Mouse (Mus musculus): ENCODE measurements around the gene Cdk11b. TPM values are rescaled to one million over a fixed set of nuclear protein-coding genes. Genes with fewer than 3 reads are reported as not detected.

The Cdk11b gene
- polyA plus RNA-seq, 1 experiment = 47.7 TPM

DNA sequence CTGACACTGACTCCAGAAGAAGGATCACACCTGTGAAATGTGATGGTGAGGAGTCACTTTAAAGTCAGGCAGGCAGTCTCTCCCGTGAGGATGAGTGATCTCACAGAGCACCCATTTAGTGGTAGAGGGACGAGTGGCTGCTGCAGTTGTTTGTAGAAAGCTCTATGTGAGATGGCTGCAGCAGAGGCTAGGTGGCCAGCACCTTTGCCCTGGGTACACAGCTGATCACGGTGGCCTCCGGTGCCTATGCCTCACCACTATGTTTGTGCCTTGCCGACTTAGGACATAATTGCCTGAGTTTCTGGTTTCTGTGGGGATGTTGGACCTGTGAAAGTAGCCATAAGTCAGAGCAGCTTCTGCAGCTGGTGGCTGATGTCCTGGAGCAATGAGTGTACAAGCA, 46.9 kb upstream of the Cdk11b start:
- H3K27me3 ChIP-seq (ENCODE audit: control insufficient read depth, insufficient read depth, insufficient read length) = no peaks in the 10 kb centered on the region
- no peak for TF ChIP-seq REST (IDR thresholded peaks at IDR 0.05; ENCODE audit: insufficient read depth, insufficient read length)
- TF ChIP-seq USF1 (IDR thresholded peaks at IDR 0.05; ENCODE audit: low read depth) = no peak
- no peak for TF ChIP-seq E2F4 (IDR thresholded peaks at IDR 0.05; ENCODE audit: insufficient read depth)
- TF ChIP-seq MYOD1 (IDR thresholded peaks at IDR 0.05; ENCODE audit: control insufficient read depth in 1 of 3, insufficient read length in 2 of 3, low read depth in 2 of 3) = no peak
- no peak for TF ChIP-seq CEBPB (IDR thresholded peaks at IDR 0.05; ENCODE audit: insufficient read depth, poor library complexity, severe bottlenecking)
- TF ChIP-seq MAX (IDR thresholded peaks at IDR 0.05; ENCODE audit: low read depth) = no peak
- TF ChIP-seq MYOG (IDR thresholded peaks at IDR 0.05; ENCODE audit: control insufficient read depth in 1 of 3, insufficient read depth in 1 of 3, insufficient read length in 2 of 3, low read depth in 2 of 3) = no peak
- no peak for TF ChIP-seq SRF (IDR thresholded peaks at IDR 0.05; ENCODE audit: control insufficient read depth, insufficient read length, low read depth)
- no peak for TF ChIP-seq TCF3 (IDR thresholded peaks at IDR 0.05; ENCODE audit: insufficient read length, low read depth)
- TF ChIP-seq POLR2A (IDR thresholded peaks at IDR 0.05; ENCODE audit: insufficient read length, low read depth) = no peak
- no peak for TF ChIP-seq POLR2AphosphoS2 (IDR thresholded peaks at IDR 0.05; ENCODE audit: insufficient read length, low read depth)
- TF ChIP-seq TCF12 (IDR thresholded peaks at IDR 0.05; ENCODE audit: insufficient read depth, poor library complexity, severe bottlenecking) = no peak
- peaks cover 16% of the 10 kb centered on the region for H3K36me3 ChIP-seq (ENCODE audit: control insufficient read depth, insufficient read depth)
- no peak overlapping the region for H3K4me3 ChIP-seq
- no peak overlapping the region for H3ac ChIP-seq (ENCODE audit: control insufficient read depth, insufficient read length)
- H3K4me2 ChIP-seq (ENCODE audit: low read depth) = no peak overlapping the region
- H3K79me2 ChIP-seq (ENCODE audit: control insufficient read depth, insufficient read depth) = peaks cover 35% of the 10 kb centered on the region

DNA sequence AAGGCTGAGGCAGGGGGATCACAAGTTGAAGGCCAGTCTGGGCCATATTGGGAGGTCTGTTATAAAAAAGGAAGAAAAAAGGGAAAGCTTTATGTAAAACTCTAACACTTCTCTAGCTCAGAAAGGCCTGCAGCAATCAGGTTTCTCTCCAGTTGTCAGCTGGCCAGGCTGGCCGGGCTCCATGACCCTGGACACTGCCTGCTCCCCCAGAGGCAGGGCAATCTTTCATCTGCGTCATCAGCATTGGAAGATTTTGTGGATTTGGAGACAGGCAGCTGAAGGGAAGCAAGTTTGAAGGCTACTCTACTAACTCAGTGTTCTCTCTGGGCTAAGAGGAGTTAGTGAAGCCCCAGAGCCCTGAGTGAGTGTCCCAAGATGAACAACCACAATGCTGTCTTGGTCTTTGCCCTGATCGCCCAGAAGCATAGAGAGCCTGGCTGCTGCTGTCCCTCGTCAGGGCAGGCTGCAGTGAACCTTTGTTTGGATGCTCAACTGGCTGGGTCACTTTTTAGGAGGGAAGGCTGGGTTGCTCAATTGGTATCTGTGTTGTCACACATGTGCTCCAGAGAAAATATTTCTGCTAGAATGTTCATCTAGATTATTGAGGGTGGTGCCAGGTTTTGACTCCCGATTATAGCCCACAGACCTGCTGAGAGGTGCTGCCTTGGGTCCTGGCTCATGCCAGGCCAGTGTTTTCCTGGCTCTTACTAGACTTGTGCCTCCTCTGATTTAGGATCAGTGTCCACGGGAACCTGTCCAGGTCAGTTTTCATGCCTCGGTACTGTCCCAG, 46.1 kb upstream of the Cdk11b start:
- Histone ChIP-seq H3K36me3 (ENCODE audit: control insufficient read depth, insufficient read depth) (peaks cover 16% of the 10 kb centered on the region), H3K4me2 (ENCODE audit: low read depth) (no peak overlapping the region), H3ac (ENCODE audit: control insufficient read depth, insufficient read length) (no peak overlapping the region), H3K79me2 (ENCODE audit: control insufficient read depth, insufficient read depth) (peaks cover 27% of the 10 kb centered on the region), H3K4me3 (no peak overlapping the region), H3K27me3 (ENCODE audit: control insufficient read depth, insufficient read depth, insufficient read length) (no peaks in the 10 kb centered on the region)
- TF ChIP-seq TCF3 (IDR thresholded peaks at IDR 0.05; ENCODE audit: insufficient read length, low read depth) (no peak), USF1 (IDR thresholded peaks at IDR 0.05; ENCODE audit: low read depth) (no peak), MAX (IDR thresholded peaks at IDR 0.05; ENCODE audit: low read depth) (no peak), MYOD1 (IDR thresholded peaks at IDR 0.05; ENCODE audit: control insufficient read depth in 1 of 3, insufficient read length in 2 of 3, low read depth in 2 of 3) (no peak), POLR2AphosphoS2 (IDR thresholded peaks at IDR 0.05; ENCODE audit: insufficient read length, low read depth) (no peak), CEBPB (IDR thresholded peaks at IDR 0.05; ENCODE audit: insufficient read depth, poor library complexity, severe bottlenecking) (no peak), POLR2A (IDR thresholded peaks at IDR 0.05; ENCODE audit: insufficient read length, low read depth) (no peak), SRF (IDR thresholded peaks at IDR 0.05; ENCODE audit: control insufficient read depth, insufficient read length, low read depth) (no peak), TCF12 (IDR thresholded peaks at IDR 0.05; ENCODE audit: insufficient read depth, poor library complexity, severe bottlenecking) (no peak), REST (IDR thresholded peaks at IDR 0.05; ENCODE audit: insufficient read depth, insufficient read length) (no peak), E2F4 (IDR thresholded peaks at IDR 0.05; ENCODE audit: insufficient read depth) (no peak), MYOG (IDR thresholded peaks at IDR 0.05; ENCODE audit: control insufficient read depth in 1 of 3, insufficient read depth in 1 of 3, insufficient read length in 2 of 3, low read depth in 2 of 3) (no peak)

DNA sequence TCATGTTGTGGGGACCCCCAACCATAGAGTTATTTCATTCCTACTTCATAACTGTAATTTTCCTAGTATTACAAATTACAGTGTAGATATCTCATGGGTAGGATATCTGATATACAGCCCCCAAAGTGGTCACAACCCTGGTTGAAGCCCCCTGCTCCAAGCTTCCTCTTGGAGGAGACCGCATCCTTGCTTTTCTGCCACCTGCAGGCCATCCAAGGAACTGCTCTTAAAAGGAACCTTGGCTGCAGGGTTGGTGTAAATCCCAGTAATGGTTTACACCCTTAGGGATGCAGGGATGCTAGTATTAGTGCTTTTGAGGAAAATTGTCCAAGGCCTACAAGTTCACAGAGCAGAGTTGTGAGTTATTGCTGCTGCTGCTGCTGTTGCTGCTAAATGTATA, 44.2 kb upstream of the Cdk11b start:
- peaks cover 29% of the 10 kb centered on the region for H3K36me3 ChIP-seq (ENCODE audit: control insufficient read depth, insufficient read depth)
- TF ChIP-seq REST (IDR thresholded peaks at IDR 0.05; ENCODE audit: insufficient read depth, insufficient read length) = no peak
- no peak for TF ChIP-seq POLR2AphosphoS2 (IDR thresholded peaks at IDR 0.05; ENCODE audit: insufficient read length, low read depth)
- TF ChIP-seq SRF (IDR thresholded peaks at IDR 0.05; ENCODE audit: control insufficient read depth, insufficient read length, low read depth) = no peak
- TF ChIP-seq E2F4 (IDR thresholded peaks at IDR 0.05; ENCODE audit: insufficient read depth) = no peak
- TF ChIP-seq USF1 (IDR thresholded peaks at IDR 0.05; ENCODE audit: low read depth) = no peak
- no peak for TF ChIP-seq POLR2A (IDR thresholded peaks at IDR 0.05; ENCODE audit: insufficient read length, low read depth)
- TF ChIP-seq MYOD1 (IDR thresholded peaks at IDR 0.05; ENCODE audit: control insufficient read depth in 1 of 3, insufficient read length in 2 of 3, low read depth in 2 of 3) = no peak

DNA sequence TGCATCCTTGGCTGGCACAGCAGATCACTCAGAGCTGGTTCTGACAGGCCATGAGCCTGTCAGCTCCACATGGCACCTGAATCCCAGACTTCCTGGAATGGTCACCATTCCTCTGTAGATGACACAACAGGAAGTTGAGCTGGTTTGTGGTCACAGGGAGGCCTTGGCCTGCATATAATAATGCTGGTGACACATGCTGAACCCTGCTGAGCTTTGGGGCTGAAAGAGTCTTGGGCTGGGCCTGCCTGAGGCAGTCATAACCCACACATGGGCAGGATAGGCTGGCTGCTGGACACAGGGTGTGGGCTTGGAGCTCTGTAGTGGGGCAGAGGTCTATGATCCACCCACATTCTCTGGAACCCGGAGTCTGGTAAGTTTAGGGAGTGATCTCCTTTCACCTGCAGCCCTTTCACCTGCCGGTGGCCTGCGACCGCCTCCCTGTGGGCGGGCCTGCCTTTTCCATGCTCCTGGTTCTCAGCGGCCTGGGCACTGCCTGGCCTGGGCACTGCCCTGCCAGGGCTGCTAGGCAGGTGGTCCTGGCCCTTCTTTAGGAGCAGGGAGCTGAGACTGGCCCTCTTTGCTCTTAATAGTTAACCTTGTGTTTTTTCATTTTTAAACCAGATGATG, 42.3 kb upstream of the Cdk11b start:
- H3K79me2 ChIP-seq (ENCODE audit: control insufficient read depth, insufficient read depth) = no peaks in the 10 kb centered on the region
- H3K4me2 ChIP-seq (ENCODE audit: low read depth) = peak overlapping the region; percentile 60
- TF ChIP-seq MYOD1 (IDR thresholded peaks at IDR 0.05; ENCODE audit: control insufficient read depth in 1 of 3, insufficient read length in 2 of 3, low read depth in 2 of 3) = peak in 1 of 3 experiments; percentile 38
- peak in 1 of 3 experiments; percentile 5 for TF ChIP-seq MYOG (IDR thresholded peaks at IDR 0.05; ENCODE audit: control insufficient read depth in 1 of 3, insufficient read depth in 1 of 3, insufficient read length in 2 of 3, low read depth in 2 of 3)
- no peak for TF ChIP-seq E2F4 (IDR thresholded peaks at IDR 0.05; ENCODE audit: insufficient read depth)
- no peak for TF ChIP-seq REST (IDR thresholded peaks at IDR 0.05; ENCODE audit: insufficient read depth, insufficient read length)
- no peak for TF ChIP-seq POLR2AphosphoS2 (IDR thresholded peaks at IDR 0.05; ENCODE audit: insufficient read length, low read depth)
- TF ChIP-seq TCF3 (IDR thresholded peaks at IDR 0.05; ENCODE audit: insufficient read length, low read depth) = no peak
- TF ChIP-seq CEBPB (IDR thresholded peaks at IDR 0.05; ENCODE audit: insufficient read depth, poor library complexity, severe bottlenecking) = no peak
- TF ChIP-seq SRF (IDR thresholded peaks at IDR 0.05; ENCODE audit: control insufficient read depth, insufficient read length, low read depth) = no peak
- TF ChIP-seq TCF12 (IDR thresholded peaks at IDR 0.05; ENCODE audit: insufficient read depth, poor library complexity, severe bottlenecking) = no peak
- TF ChIP-seq USF1 (IDR thresholded peaks at IDR 0.05; ENCODE audit: low read depth) = no peak
- no peak for TF ChIP-seq MAX (IDR thresholded peaks at IDR 0.05; ENCODE audit: low read depth)
- H3K36me3 ChIP-seq (ENCODE audit: control insufficient read depth, insufficient read depth) = peaks cover 28% of the 10 kb centered on the region
- H3ac ChIP-seq (ENCODE audit: control insufficient read depth, insufficient read length) = no peak overlapping the region
- H3K27me3 ChIP-seq (ENCODE audit: control insufficient read depth, insufficient read depth, insufficient read length) = no peaks in the 10 kb centered on the region
- H3K4me3 ChIP-seq = no peak overlapping the region

More for the DNA sequence above, 44.2 kb upstream of the Cdk11b start:
- Histone ChIP-seq H3K79me2 (ENCODE audit: control insufficient read depth, insufficient read depth) (peaks cover 12% of the 10 kb centered on the region), H3K27me3 (ENCODE audit: control insufficient read depth, insufficient read depth, insufficient read length) (no peaks in the 10 kb centered on the region), H3K4me3 (no peak overlapping the region), H3K4me2 (ENCODE audit: low read depth) (no peak overlapping the region), H3ac (ENCODE audit: control insufficient read depth, insufficient read length) (no peak overlapping the region)

All from myocyte (in vitro differentiated cells).